In genomic region chr1:37218386-37218785, GRCm38 (mm10) we compare ENCODE assay signal across 8 mouse cellular contexts. TPM values are rescaled to one million over a fixed set of nuclear protein-coding genes. Genes with fewer than 3 reads are reported as not detected.
DNase-seq lines count a peak whose midpoint lies in the region; ATAC-seq lines count a peak whose summit lies in the region.

No protein-coding gene starts in this region.

- peak; percentile 49 to 60 for DNase-seq in layer of hippocampus, postnatal 10 days (ENCODE audit: low spot score in 2 of 2)
- no peak for DNase-seq in layer of hippocampus, adult 9-11 months
- DNase-seq in T-cell, adult 2 months (ENCODE audit: low spot score) = peak; percentile 2
- DNase-seq in gastrocnemius, postnatal 10 days = peak; percentile 78
- peak; percentile 66 to 70 for DNase-seq in kidney, postnatal 25 days
- peak; percentile 14 to 48 for DNase-seq in urinary bladder, postnatal 36 days (ENCODE audit: low spot score in 2 of 2)

- H3K4me1 ChIP-seq in midbrain, embryonic 13.5 days (replicated peaks) = peaks cover 37% of the 10 kb centered on the region

- peaks cover 9% of the 10 kb centered on the region for H3K27me3 ChIP-seq in midbrain, embryonic 13.5 days

- no peak for ATAC-seq in midbrain, embryonic 13.5 days
- no peak for ATAC-seq in monocyte, adult 5-6 weeks (replicated peaks; ENCODE audit: insufficient number of reproducible peaks, low FRiP score, low TSS enrichment, poor library complexity, severe bottlenecking)

- no peaks in the 10 kb centered on the region for H3K9me3 ChIP-seq in midbrain, embryonic 13.5 days

- H3K36me3 ChIP-seq in midbrain, embryonic 13.5 days = no peaks in the 10 kb centered on the region

- H3K27ac ChIP-seq in midbrain, embryonic 13.5 days = no peak overlapping the region

- no peak overlapping the region for H3K9ac ChIP-seq in midbrain, embryonic 13.5 days (replicated peaks)

- no peak overlapping the region for H3K4me3 ChIP-seq in midbrain, embryonic 13.5 days (replicated peaks)

- WGBS in midbrain, embryonic 13.5 days = 4% methylated on average over 14 of the region's 14 CpGs

- H3K4me2 ChIP-seq in midbrain, embryonic 13.5 days (replicated peaks) = peak overlapping the region; percentile 22; the same call in 1 of the 2 replicates

RNA-seq across cellular contexts. Expression of gene Cnga3, which starts 4.2 kb away (rescaled TPM):
- under 1 TPM; 0.56 to 0.89 TPM for total RNA-seq in layer of hippocampus, postnatal 10 days (2021)
- under 1 TPM; 0.80 to 0.90 TPM for total RNA-seq in gastrocnemius, postnatal 10 days (2021)
- polyA plus RNA-seq in midbrain, embryonic 13.5 days (2015; fragmentation: Nextera tagmentation; extraction: Ambion mirVana) = 0.15 and 0.16 TPM in 2 replicates
- total RNA-seq in monocyte, adult 5-6 weeks (2017) = not detected in 3 replicates
